Mouse (Mus musculus) midbrain, embryonic 13.5 days (tissue): ENCODE results near the gene Myo1d. TPM values are rescaled to one million over a fixed set of nuclear protein-coding genes. Genes with fewer than 3 reads are reported as not detected.

Experiments used
- ATAC-seq: fragments of 200-750 bp; cut with Nextera tagmentation; 2 replicates; pipeline ENCODE4 v1.8.0; 2017; ENCODE audit warnings: mild to moderate bottlenecking, moderate TSS enrichment, moderate library complexity
- H3K27ac ChIP-seq: fragments of 300-500 bp; sonication (generic); 2 replicates; pipeline ENCODE4 v1.5.1; 2015; ENCODE audit warnings: inconsistent platforms, mild to moderate bottlenecking, moderate library complexity
- H3K27me3 ChIP-seq: fragments of 300-500 bp; sonication (generic); 2 replicates; pipeline ENCODE4 v1.6.1; 2015; ENCODE audit warnings: mild to moderate bottlenecking, inconsistent platforms
- H3K36me3 ChIP-seq: fragments of 300-500 bp; sonication (generic); 2 replicates; pipeline ENCODE4 v1.6.1; 2015; ENCODE audit warnings: mild to moderate bottlenecking, inconsistent platforms
- H3K4me1 ChIP-seq: fragments of 300-500 bp; sonication (generic); replicated peaks from 2 replicates; pipeline ENCODE4 v1.6.1; 2015; ENCODE audit warnings: inconsistent platforms
- H3K4me2 ChIP-seq: fragments of 300-500 bp; sonication (generic); replicated peaks from 2 replicates; pipeline ENCODE4 v1.6.1; 2015; ENCODE audit warnings: moderate library complexity, mild to moderate bottlenecking, inconsistent platforms
- H3K4me3 ChIP-seq: fragments of 300-500 bp; sonication (generic); replicated peaks from 2 replicates; pipeline ENCODE4 v1.5.1; 2015; ENCODE audit warnings: mild to moderate bottlenecking, inconsistent platforms
- H3K9ac ChIP-seq: fragments of 300-500 bp; sonication (generic); replicated peaks from 2 replicates; pipeline ENCODE4 v1.6.1; 2015; ENCODE audit warnings: mild to moderate bottlenecking, inconsistent platforms
- H3K9me3 ChIP-seq: fragments of 300-500 bp; sonication (generic); 2 replicates; pipeline ENCODE4 v1.6.1; 2016; ENCODE audit warnings: mild to moderate bottlenecking, inconsistent platforms
- WGBS: fragments of 180-500 bp; shearing (Covaris S2); methylation state at CpG from one replicate; pipeline ENCODE4 v1.1.7; 2015; 5-methylcytosine and 5-hydroxymethylcytosine counted together
- polyA plus RNA-seq: library from polyadenylated mRNA; unstranded; fragments of >200 nt; fragmentation: Nextera tagmentation; extraction: Ambion mirVana; gene quantifications from 2 replicates; pipeline ENCODE4 v1.2.1, GENCODE M21; 2015

Gene Myo1d
- polyA plus RNA-seq, 1 experiment from 2014 or later = 2.1 TPM

DNA sequence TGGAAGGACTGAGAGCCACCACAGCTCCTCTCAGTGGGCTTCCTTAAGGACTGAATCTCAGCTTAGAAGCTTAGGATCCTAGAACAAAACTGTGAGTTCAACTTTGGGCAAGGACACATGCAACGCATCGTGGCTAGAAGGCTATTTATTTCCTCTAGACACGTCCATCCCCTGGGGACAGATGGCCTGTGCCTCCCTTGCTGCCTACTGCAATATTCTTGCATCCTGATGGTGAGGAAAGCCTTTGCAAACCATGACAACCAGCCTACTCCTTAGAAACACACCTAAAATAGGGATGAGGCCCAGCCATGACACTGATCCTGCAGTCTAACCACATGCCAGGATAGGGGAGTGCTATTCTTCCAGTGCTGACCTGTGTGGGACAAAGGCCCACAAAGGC, 274.2 kb downstream of the Myo1d start:
- Histone ChIP-seq H3K27ac (peak overlapping the region; percentile 98), H3K4me1 (peaks cover 52% of the 10 kb centered on the region), H3K27me3 (no peaks in the 10 kb centered on the region), H3K36me3 (no peaks in the 10 kb centered on the region), H3K4me2 (no peak overlapping the region), H3K9me3 (no peaks in the 10 kb centered on the region), H3K4me3 (no peak overlapping the region), H3K9ac (no peak overlapping the region)
- no peak for ATAC-seq
- WGBS = 84% methylated on average over 3 of the region's 3 CpGs

DNA sequence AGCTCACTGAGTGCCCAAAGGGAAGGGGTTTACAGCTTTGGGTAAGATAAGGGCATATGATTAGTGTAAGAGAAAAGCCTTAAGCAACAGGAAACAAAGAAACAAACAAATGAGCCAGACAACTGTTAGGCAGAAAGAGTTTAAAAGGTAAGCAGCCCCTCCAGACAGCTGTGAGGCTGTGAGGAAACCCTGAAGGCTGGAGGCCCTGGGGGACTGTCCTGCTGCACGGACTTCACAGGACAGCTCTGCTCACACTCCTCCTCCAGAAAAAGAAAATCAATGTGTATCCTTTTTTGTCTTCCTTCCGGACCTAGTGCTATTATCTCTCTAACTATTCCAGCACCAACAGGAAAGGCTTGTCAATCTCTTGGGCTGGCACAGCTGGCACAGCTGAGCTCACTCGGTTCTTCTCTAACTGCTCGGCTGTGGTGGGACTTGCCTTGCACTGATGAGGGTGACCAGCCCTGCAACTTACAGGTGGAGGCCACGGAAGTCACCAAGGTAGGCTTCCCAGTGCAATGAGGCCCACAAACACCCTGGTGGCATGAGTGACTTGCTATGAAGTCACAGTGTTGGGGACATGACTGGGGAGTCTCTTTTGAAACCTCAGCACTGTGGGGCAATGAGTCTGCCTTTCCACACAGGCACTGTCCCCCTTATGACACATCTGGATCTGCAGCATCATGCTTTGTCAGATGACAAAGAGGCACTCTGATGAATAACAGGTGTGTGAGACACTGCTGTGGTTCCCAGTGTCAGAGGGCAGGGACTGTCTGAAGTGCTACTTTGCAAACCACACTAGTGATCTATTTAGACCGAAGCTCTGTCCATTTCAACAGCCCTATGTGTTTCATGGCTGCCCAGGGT, 275.1 kb downstream of the Myo1d start:
- WGBS = 31% methylated on average over 6 of the region's 6 CpGs
- Histone ChIP-seq H3K4me1 (peaks cover 58% of the 10 kb centered on the region), H3K27ac (peak overlapping the region; percentile 98), H3K4me3 (no peak overlapping the region), H3K36me3 (no peaks in the 10 kb centered on the region), H3K9me3 (no peaks in the 10 kb centered on the region), H3K4me2 (peak overlapping the region; percentile 35), H3K9ac (peak overlapping the region; percentile 44), H3K27me3 (no peaks in the 10 kb centered on the region)
- ATAC-seq = peak; percentile 41

DNA sequence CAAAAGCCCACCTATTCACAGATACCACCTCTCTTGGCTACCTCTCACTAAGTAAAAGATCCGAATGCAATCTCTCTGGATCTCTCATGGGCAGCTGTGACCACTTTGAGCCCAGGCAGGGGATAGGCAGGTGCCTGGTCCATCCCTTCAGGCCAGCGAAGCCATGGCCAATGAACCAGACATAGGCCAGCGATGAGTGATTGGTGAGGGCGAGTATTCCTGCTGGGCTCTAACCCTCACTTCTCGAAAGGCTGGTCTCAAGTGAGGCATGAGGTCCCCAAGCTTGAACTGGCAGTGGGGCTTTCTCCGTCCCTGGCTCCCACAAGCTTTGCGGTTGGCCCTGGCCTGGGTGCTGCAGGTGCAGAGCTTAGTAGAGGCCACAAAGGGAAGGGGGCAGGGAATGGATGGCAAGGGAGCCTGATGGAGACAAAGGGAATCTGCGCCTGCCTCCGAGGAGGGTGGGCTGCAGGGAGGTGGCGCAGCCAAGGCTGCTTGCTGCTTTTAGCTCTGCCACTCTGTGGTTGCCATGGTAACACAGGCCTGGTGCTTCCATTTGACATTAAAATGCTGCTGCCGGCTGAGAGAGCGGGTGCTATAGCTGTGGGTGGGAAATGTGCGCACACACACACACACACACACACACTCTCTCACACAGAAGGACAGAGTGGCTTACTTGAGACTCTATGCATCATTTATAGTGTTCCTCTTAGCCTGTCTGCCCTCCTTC, 275.9 kb downstream of the Myo1d start:
- peak overlapping the region; percentile 98 for H3K27ac ChIP-seq
- no peak overlapping the region for H3K4me3 ChIP-seq
- peaks cover 59% of the 10 kb centered on the region for H3K4me1 ChIP-seq
- H3K9ac ChIP-seq = peak overlapping the region; percentile 55
- no peaks in the 10 kb centered on the region for H3K36me3 ChIP-seq
- WGBS = 8% methylated on average over 13 of the region's 13 CpGs
- peak overlapping the region; percentile 35 for H3K4me2 ChIP-seq
- no peaks in the 10 kb centered on the region for H3K9me3 ChIP-seq
- H3K27me3 ChIP-seq = no peaks in the 10 kb centered on the region
- ATAC-seq = peak; percentile 96

DNA sequence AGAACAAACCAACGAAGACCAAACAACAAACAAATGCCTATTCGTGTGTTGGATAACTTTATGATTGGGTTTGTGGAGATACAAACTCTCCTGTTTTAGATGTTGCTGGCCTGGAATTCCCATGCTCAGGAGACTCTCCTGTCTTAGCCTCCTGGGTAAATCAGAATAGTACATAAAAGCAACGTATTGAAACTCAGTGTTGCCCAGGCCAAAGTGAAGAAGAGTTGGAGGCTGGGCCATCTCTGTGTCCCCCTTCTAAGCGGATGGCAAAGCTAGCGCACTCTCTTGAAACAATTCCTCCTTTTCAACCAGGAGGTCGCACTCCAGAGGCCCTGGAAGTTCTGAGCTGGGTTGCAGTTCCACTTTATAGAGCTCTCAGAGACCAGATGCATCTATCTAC, 276.5 kb downstream of the Myo1d start:
- 67% methylated on average over 6 of the region's 6 CpGs for WGBS
- no peaks in the 10 kb centered on the region for H3K9me3 ChIP-seq
- no peak for ATAC-seq
- peaks cover 59% of the 10 kb centered on the region for H3K4me1 ChIP-seq
- H3K9ac ChIP-seq = 0 out of 2 replicates have a peak overlapping the region, but pooled peaks have one; percentile 55
- H3K27me3 ChIP-seq = no peaks in the 10 kb centered on the region
- no peak overlapping the region for H3K4me2 ChIP-seq
- no peaks in the 10 kb centered on the region for H3K36me3 ChIP-seq
- H3K27ac ChIP-seq = peak overlapping the region; percentile 98
- H3K4me3 ChIP-seq = no peak overlapping the region

DNA sequence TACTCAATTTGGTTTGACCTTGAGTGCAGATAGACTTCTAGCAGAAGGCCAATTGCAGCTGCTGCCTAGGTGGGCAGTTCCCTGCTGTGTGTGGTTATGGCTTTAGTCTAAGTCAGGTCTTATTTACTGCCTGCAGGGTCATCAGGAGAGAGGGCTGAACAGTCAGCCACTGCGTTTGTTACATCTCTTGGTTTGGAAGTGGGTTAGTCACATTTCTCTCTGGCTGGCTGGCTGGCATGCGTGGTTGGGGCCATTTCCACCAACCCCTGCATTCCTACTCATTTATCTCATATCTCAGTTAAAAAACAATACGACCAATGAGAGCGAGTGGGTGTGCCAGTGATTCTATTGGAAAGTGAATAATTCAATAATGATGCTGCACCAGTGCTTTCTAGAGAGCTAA, 280.3 kb downstream of the Myo1d start:
- Histone ChIP-seq H3K4me2 (no peak overlapping the region), H3K27me3 (peaks cover 3% of the 10 kb centered on the region; the same call in 1 of the 2 replicates), H3K9ac (no peak overlapping the region), H3K9me3 (no peaks in the 10 kb centered on the region), H3K36me3 (no peaks in the 10 kb centered on the region), H3K4me3 (no peak overlapping the region), H3K4me1 (peaks cover 52% of the 10 kb centered on the region), H3K27ac (peak overlapping the region; percentile 79)
- 70% methylated on average over 4 of the region's 4 CpGs for WGBS
- ATAC-seq = no peak

DNA sequence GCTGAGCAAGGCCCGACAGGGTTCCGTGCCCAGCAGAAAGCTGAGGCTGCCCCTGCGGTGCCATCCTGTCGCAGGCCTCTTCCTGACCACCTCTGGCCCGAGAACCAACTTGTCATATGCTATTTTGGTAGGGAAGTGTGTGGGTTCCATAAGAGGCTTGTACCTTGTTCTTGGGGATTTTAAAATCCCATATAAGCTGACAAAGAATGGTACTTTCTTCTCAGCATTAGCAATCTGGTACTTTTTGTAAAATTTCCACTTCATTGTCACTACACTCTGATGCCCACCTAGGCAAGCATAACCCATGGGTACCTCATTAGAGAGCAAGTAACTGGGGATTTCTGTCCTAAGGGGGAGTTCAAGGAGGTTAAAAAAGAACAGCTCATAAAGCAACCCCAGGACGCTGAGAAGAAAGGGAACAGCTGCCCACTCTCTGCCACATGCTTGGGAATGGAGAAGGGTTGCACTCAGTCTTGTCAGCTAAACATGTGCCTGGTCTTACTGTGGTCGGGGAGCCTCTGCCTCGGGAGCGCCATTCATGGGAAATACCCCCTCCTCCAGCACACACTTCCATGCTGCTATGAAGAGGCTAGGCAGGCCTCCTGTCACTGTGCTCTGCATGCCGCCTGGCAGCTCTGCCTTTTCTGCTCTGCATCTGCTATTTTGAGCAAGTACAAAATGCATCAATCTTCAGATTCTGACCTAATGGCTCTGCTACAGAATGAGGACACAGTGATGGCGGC, 281.3 kb downstream of the Myo1d start:
- H3K9ac ChIP-seq = peak overlapping the region; percentile 28; the same call in 1 of the 2 replicates
- H3K27me3 ChIP-seq = peaks cover 3% of the 10 kb centered on the region; the same call in 1 of the 2 replicates
- WGBS = 51% methylated on average over 11 of the region's 11 CpGs
- no peak overlapping the region for H3K4me3 ChIP-seq
- H3K4me1 ChIP-seq = peaks cover 48% of the 10 kb centered on the region
- 0 out of 2 replicates have a peak, but pooled peaks have one; percentile 44 for ATAC-seq
- no peaks in the 10 kb centered on the region for H3K36me3 ChIP-seq
- no peak overlapping the region for H3K4me2 ChIP-seq
- H3K27ac ChIP-seq = peak overlapping the region; percentile 79
- H3K9me3 ChIP-seq = no peaks in the 10 kb centered on the region

DNA sequence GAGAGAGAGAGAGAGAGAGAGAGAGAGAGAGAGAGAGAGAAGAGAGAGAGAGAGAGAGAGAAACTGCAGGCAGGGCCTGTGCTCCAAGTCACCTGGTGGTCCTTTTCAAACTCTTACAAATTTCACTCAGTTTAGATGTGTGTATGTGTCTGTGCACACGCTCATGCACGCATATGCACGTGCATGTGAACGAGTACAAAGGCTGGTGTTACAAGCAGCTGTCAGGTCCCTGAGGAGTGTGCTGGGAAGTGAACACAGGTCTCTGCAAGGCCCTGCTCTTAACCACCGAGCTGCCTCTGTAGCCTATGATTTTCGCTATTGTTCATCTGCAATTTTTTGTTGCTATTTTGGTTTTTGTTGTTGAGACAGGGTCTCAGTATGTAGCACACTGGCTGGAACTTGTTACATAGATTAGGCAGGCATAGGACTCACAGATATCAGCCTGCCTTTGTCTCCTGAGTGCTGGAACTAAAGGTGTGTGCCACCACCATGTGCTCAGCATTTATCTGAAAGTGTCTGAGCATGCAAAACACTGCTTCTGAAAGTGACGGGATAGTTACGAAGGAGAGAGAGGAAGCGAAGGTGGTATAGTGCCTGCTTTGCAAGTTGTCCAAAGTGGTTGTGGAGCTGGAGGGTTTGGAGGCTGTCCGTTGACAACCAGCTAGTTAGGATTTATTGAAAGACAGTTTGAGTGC, 282.5 kb downstream of the Myo1d start:
- peaks cover 41% of the 10 kb centered on the region for H3K4me1 ChIP-seq
- H3K9ac ChIP-seq = no peak overlapping the region
- no peak for ATAC-seq
- H3K27ac ChIP-seq = no peak overlapping the region
- H3K9me3 ChIP-seq = no peaks in the 10 kb centered on the region
- H3K4me3 ChIP-seq = no peak overlapping the region
- WGBS = 82% methylated on average over 10 of the region's 10 CpGs
- H3K36me3 ChIP-seq = no peaks in the 10 kb centered on the region
- H3K4me2 ChIP-seq = no peak overlapping the region
- peaks cover 3% of the 10 kb centered on the region; the same call in 1 of the 2 replicates for H3K27me3 ChIP-seq

DNA sequence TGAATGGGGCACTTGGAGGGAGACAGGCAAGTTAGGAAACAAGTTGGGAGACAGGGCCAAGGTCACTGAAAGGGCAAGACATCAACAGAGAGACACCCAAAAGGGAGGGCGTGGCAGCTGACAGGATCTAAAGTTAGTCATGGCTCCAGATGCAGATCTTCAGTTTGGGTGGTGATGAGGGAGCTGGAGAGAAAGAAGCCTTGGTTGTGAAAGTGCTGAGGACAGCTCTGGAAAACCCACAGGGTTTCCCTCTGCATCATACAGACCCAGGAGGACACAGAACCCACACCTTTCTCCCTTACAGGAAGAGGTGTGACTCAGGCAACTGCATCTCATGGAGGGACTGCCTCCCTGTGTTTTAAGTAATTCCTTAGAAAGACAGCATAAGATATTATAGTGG, 283.2 kb downstream of the Myo1d start:
- H3K9me3 ChIP-seq = no peaks in the 10 kb centered on the region
- peaks cover 3% of the 10 kb centered on the region; the same call in 1 of the 2 replicates for H3K27me3 ChIP-seq
- peaks cover 41% of the 10 kb centered on the region for H3K4me1 ChIP-seq
- no peak overlapping the region for H3K9ac ChIP-seq
- ATAC-seq = no peak
- no peak overlapping the region for H3K27ac ChIP-seq
- H3K36me3 ChIP-seq = no peaks in the 10 kb centered on the region
- 83% methylated on average over 1 of the region's 1 CpGs for WGBS
- H3K4me2 ChIP-seq = no peak overlapping the region
- no peak overlapping the region for H3K4me3 ChIP-seq

DNA sequence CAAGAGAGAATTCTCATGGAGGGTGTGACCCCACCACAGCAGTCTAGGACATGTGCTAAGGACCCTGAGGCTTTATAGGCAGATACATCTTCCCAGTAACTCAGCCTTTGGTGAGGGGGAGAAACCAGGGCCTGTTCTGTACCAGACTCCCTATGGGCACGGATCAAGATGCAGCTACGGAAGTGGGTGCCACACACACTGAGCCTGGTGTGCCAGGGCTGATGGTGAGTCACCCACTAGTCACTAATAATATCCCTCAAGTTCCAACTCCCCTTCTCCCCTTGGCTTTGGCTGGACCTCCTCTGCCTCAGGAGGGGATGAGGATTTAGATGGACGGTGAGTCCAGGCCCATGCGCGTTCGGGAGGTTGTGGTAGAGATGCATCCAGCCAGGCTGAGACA, 283.9 kb downstream of the Myo1d start:
- Histone ChIP-seq H3K36me3 (no peaks in the 10 kb centered on the region), H3K4me1 (peaks cover 41% of the 10 kb centered on the region), H3K4me2 (no peak overlapping the region), H3K27me3 (peaks cover 6% of the 10 kb centered on the region; the same call in 1 of the 2 replicates), H3K9ac (no peak overlapping the region), H3K27ac (no peak overlapping the region), H3K4me3 (no peak overlapping the region), H3K9me3 (no peaks in the 10 kb centered on the region)
- WGBS = 90% methylated on average over 6 of the region's 6 CpGs
- no peak for ATAC-seq

DNA sequence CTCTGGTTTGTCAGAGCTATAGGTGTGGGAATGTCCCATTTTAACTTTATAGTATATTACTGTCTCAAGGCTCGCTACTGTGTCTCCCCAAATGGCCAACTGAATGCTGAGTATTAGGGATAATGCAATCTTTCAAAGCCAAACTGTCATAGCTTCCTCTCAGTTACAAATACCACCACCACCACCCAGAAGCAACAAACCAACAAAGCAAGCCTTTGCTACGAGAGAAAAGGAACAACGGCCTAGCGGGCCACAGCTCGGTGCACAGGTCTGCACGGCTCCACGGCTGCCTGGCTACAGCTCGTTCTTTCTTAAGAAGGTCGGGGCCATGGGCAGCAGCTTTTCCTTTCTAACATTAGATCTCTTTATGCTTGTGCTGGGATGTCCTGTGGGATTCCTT, 285.0 kb downstream of the Myo1d start:
- WGBS = 39% methylated on average over 9 of the region's 9 CpGs
- Histone ChIP-seq H3K4me3 (no peak overlapping the region), H3K36me3 (no peaks in the 10 kb centered on the region), H3K9ac (no peak overlapping the region), H3K4me1 (peaks cover 38% of the 10 kb centered on the region), H3K4me2 (no peak overlapping the region), H3K27me3 (peaks cover 6% of the 10 kb centered on the region; the same call in 1 of the 2 replicates), H3K27ac (no peak overlapping the region), H3K9me3 (no peaks in the 10 kb centered on the region)
- ATAC-seq = no peak

DNA sequence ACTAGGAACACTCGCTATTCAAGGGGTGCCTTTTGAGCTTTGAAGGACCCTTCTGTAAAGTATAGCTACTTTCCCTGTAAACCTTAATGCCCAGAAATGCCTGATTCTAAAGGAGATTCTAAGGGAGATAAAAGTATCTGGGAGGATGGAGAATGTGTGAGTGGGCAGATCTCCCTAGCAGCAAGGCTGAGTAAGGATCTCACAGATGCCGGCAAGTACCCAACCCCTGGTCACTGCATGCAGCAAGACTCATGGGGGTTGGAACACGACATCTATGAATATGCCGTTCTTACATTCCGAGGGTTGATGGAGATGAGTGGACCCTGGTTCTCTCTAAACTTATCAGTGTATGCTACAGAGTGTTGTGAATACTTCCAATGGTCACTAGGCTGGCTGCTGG, 286.6 kb downstream of the Myo1d start:
- WGBS = 92% methylated on average over 5 of the region's 5 CpGs
- H3K9ac ChIP-seq = no peak overlapping the region
- H3K9me3 ChIP-seq = no peaks in the 10 kb centered on the region
- H3K4me1 ChIP-seq = peaks cover 38% of the 10 kb centered on the region
- no peak overlapping the region for H3K4me3 ChIP-seq
- no peaks in the 10 kb centered on the region for H3K36me3 ChIP-seq
- ATAC-seq = no peak
- no peak overlapping the region for H3K4me2 ChIP-seq
- no peak overlapping the region for H3K27ac ChIP-seq
- peaks cover 6% of the 10 kb centered on the region; the same call in 1 of the 2 replicates for H3K27me3 ChIP-seq
